Mouse (Mus musculus): ENCODE data around the gene Dapk2. TPM values are rescaled to one million over a fixed set of nuclear protein-coding genes. Genes with fewer than 3 reads are reported as not detected.

Dapk2 gene
- polyA plus RNA-seq, 1 experiment from 2014 or later = 8.1 TPM

GRCm38 (mm10) chr9:66231820-66232479, 73.9 kb downstream of the Dapk2 start:
- H3K4me1 ChIP-seq (replicated peaks) = no peaks in the 10 kb centered on the region
- H3K4me3 ChIP-seq = no peak overlapping the region
- no peak overlapping the region for H3K27ac ChIP-seq (ENCODE audit: poor library complexity, severe bottlenecking)
- no peaks in the 10 kb centered on the region for H3K27me3 ChIP-seq (replicated peaks)
- H3K9me3 ChIP-seq (replicated peaks) = peaks cover 4% of the 10 kb centered on the region; the same call in 1 of the 2 replicates
- no peak overlapping the region for H3K9ac ChIP-seq
- 72% methylated on average over 7 of the region's 7 CpGs for WGBS
- no peak overlapping the region for H3K4me2 ChIP-seq
- H3K36me3 ChIP-seq = 0 out of 2 replicates have a peak, but pooled peaks cover 2% of the 10 kb centered on the region
- ATAC-seq (ENCODE audit: insufficient number of reproducible peaks, low FRiP score) = no peak

DNA sequence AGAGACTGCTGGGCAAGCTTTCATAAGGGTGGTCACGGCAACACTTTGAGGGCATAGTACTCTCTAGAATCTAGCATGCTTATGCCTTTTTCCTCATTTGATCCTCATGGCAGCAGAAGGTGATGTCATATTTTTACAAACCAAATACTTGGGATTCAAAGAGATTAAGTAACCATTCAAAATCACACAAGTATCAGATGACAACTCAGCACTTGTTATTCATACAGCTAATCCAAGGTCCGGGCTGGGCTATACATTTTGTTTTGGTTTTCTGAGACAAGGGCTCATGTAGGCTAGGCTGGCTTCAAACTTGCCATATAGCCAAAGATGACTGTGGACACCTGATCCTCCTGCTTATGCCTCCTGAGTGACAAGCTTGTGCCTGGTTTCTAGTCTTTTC, 78.6 kb downstream of the Dapk2 start:
- no peaks in the 10 kb centered on the region for H3K27me3 ChIP-seq (replicated peaks)
- H3K9ac ChIP-seq = no peak overlapping the region
- 0 out of 2 replicates have a peak, but pooled peaks cover 2% of the 10 kb centered on the region for H3K36me3 ChIP-seq
- no peak overlapping the region for H3K4me3 ChIP-seq
- peaks cover 4% of the 10 kb centered on the region; the same call in 1 of the 2 replicates for H3K9me3 ChIP-seq (replicated peaks)
- no peak overlapping the region for H3K27ac ChIP-seq (ENCODE audit: poor library complexity, severe bottlenecking)
- ATAC-seq (ENCODE audit: insufficient number of reproducible peaks, low FRiP score) = no peak
- 61% methylated on average over 2 of the region's 2 CpGs for WGBS
- peaks cover 26% of the 10 kb centered on the region for H3K4me1 ChIP-seq (replicated peaks)
- H3K4me2 ChIP-seq = no peak overlapping the region

GRCm38 (mm10) chr9:66237742-66238141, 79.7 kb downstream of the Dapk2 start:
- H3K4me3 ChIP-seq = no peak overlapping the region
- H3K27me3 ChIP-seq (replicated peaks) = no peaks in the 10 kb centered on the region
- no peak overlapping the region for H3K9ac ChIP-seq
- no peak overlapping the region for H3K27ac ChIP-seq (ENCODE audit: poor library complexity, severe bottlenecking)
- H3K4me2 ChIP-seq = no peak overlapping the region
- 0 out of 2 replicates have a peak, but pooled peaks cover 2% of the 10 kb centered on the region for H3K36me3 ChIP-seq
- 78% methylated on average over 1 of the region's 1 CpGs for WGBS
- peaks cover 38% of the 10 kb centered on the region for H3K4me1 ChIP-seq (replicated peaks)
- peaks cover 4% of the 10 kb centered on the region; the same call in 1 of the 2 replicates for H3K9me3 ChIP-seq (replicated peaks)
- ATAC-seq (ENCODE audit: insufficient number of reproducible peaks, low FRiP score) = no peak

- Histone ChIP-seq H3K27me3 (replicated peaks) (no peaks in the 10 kb centered on the region), H3K4me3 (no peak overlapping the region), H3K4me2 (no peak overlapping the region), H3K9ac (no peak overlapping the region), H3K9me3 (replicated peaks) (peaks cover 4% of the 10 kb centered on the region; the same call in 1 of the 2 replicates), H3K27ac (ENCODE audit: poor library complexity, severe bottlenecking) (no peak overlapping the region), H3K36me3 (0 out of 2 replicates have a peak, but pooled peaks cover 2% of the 10 kb centered on the region), H3K4me1 (replicated peaks) (peaks cover 43% of the 10 kb centered on the region)
- ATAC-seq (ENCODE audit: insufficient number of reproducible peaks, low FRiP score) = no peak
- 44% methylated on average over 7 of the region's 7 CpGs for WGBS
Measured at GRCm38 (mm10) chr9:66239173-66239572, 81.2 kb downstream of the Dapk2 start.

- Histone ChIP-seq H3K36me3 (0 out of 2 replicates have a peak, but pooled peaks cover 2% of the 10 kb centered on the region), H3K27ac (ENCODE audit: poor library complexity, severe bottlenecking) (no peak overlapping the region), H3K9me3 (replicated peaks) (peaks cover 4% of the 10 kb centered on the region; the same call in 1 of the 2 replicates), H3K4me3 (no peak overlapping the region), H3K4me1 (replicated peaks) (peaks cover 43% of the 10 kb centered on the region), H3K4me2 (no peak overlapping the region), H3K9ac (no peak overlapping the region), H3K27me3 (replicated peaks) (no peaks in the 10 kb centered on the region)
- ATAC-seq (ENCODE audit: insufficient number of reproducible peaks, low FRiP score) = no peak
- 53% methylated on average over 3 of the region's 3 CpGs for WGBS
Measured at GRCm38 (mm10) chr9:66239691-66240090, 81.7 kb downstream of the Dapk2 start.

DNA sequence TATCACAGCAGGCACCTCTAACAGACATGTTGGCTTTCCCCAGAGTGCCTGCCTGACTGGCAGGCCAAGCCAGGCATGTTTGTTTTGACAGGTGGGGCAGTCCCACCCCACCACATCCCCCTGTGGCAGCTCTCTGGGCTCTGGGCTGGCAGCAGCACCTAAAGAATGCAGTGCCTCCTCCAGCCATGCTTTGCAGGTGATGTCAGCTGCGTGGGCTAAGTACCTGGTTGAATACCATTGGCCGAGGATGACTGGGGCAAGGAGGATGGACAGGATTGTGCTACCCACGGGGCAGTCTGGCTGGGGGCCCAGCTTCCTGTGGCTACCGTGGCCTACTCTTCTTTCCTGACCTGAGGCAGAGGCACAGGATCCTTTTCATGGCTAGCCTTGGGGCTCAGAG, 82.5 kb downstream of the Dapk2 start:
- H3K4me2 ChIP-seq = no peak overlapping the region
- H3K36me3 ChIP-seq = no peaks in the 10 kb centered on the region
- no peak for ATAC-seq (ENCODE audit: insufficient number of reproducible peaks, low FRiP score)
- no peak overlapping the region for H3K4me3 ChIP-seq
- H3K4me1 ChIP-seq (replicated peaks) = peaks cover 43% of the 10 kb centered on the region
- no peak overlapping the region for H3K9ac ChIP-seq
- no peaks in the 10 kb centered on the region for H3K27me3 ChIP-seq (replicated peaks)
- 55% methylated on average over 4 of the region's 4 CpGs for WGBS
- H3K9me3 ChIP-seq (replicated peaks) = no peaks in the 10 kb centered on the region
- H3K27ac ChIP-seq (ENCODE audit: poor library complexity, severe bottlenecking) = no peak overlapping the region

DNA sequence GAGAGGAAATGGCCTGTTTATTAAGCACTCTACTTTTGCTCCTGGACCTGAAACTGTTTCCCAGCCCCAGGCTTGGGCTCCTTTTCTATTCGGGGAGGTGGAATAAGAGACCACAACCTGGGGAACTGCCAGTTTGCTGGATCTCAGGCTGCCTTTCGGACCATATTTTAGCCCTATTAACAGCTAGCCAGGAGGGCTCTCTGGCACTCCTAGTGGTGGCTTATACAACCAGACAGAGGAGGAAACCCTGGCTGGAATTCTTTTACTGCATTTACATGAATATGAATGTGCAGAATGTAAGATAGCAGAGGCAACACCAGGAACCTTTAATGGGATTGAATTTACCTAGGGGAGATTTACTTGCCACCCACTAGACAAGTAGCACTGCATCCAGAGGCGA, 83.0 kb downstream of the Dapk2 start:
- H3K4me2 ChIP-seq = no peak overlapping the region
- WGBS = 56% methylated on average over 3 of the region's 3 CpGs
- no peaks in the 10 kb centered on the region for H3K9me3 ChIP-seq (replicated peaks)
- no peak overlapping the region for H3K9ac ChIP-seq
- no peaks in the 10 kb centered on the region for H3K36me3 ChIP-seq
- no peaks in the 10 kb centered on the region for H3K27me3 ChIP-seq (replicated peaks)
- no peak overlapping the region for H3K27ac ChIP-seq (ENCODE audit: poor library complexity, severe bottlenecking)
- H3K4me1 ChIP-seq (replicated peaks) = peaks cover 43% of the 10 kb centered on the region
- no peak overlapping the region for H3K4me3 ChIP-seq
- no peak for ATAC-seq (ENCODE audit: insufficient number of reproducible peaks, low FRiP score)

- no peaks in the 10 kb centered on the region for H3K36me3 ChIP-seq
- H3K27me3 ChIP-seq (replicated peaks) = no peaks in the 10 kb centered on the region
- H3K9me3 ChIP-seq (replicated peaks) = no peaks in the 10 kb centered on the region
- H3K27ac ChIP-seq (ENCODE audit: poor library complexity, severe bottlenecking) = no peak overlapping the region; the same call in 1 of the 2 replicates
- H3K4me3 ChIP-seq = no peak overlapping the region
- WGBS = 34% methylated on average over 4 of the region's 4 CpGs
- peaks cover 43% of the 10 kb centered on the region for H3K4me1 ChIP-seq (replicated peaks)
- no peak overlapping the region for H3K4me2 ChIP-seq
- ATAC-seq (ENCODE audit: insufficient number of reproducible peaks, low FRiP score) = no peak; the same call in 1 of the 2 replicates
- no peak overlapping the region for H3K9ac ChIP-seq
Measured at GRCm38 (mm10) chr9:66241722-66242121, 83.7 kb downstream of the Dapk2 start.

DNA sequence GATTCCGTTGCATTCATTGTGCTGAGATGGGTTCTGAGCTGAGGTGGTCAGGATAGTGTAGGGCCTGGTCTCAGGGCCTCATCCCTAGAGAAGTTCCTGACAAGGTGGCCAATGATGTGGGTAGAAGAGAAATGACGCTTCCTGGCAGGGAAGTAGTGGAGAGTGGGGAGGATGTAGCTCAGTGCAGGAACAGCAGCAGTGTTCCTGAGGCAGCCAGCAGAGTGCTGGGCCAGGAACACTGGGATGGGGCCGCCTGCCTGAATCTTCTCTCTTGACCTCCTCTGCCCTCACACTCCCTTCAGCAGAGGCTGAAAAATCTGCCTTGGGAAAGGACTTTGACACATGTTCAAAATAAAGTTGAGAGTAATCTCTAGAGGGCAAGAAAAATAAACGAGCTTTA, 85.2 kb downstream of the Dapk2 start:
- ATAC-seq (ENCODE audit: insufficient number of reproducible peaks, low FRiP score) = no peak
- 66% methylated on average over 4 of the region's 4 CpGs for WGBS

GRCm38 (mm10) chr9:66244079-66244478, 86.1 kb downstream of the Dapk2 start:
- Histone ChIP-seq H3K27ac (ENCODE audit: poor library complexity, severe bottlenecking) (no peak overlapping the region), H3K9ac (no peak overlapping the region), H3K4me3 (no peak overlapping the region), H3K4me1 (replicated peaks) (peaks cover 40% of the 10 kb centered on the region), H3K4me2 (no peak overlapping the region), H3K9me3 (replicated peaks) (no peaks in the 10 kb centered on the region), H3K36me3 (no peaks in the 10 kb centered on the region), H3K27me3 (replicated peaks) (no peaks in the 10 kb centered on the region)
- no peak for ATAC-seq (ENCODE audit: insufficient number of reproducible peaks, low FRiP score)
- 86% methylated on average over 5 of the region's 5 CpGs for WGBS

More for the DNA sequence above, 85.2 kb downstream of the Dapk2 start:
- no peak overlapping the region for H3K27ac ChIP-seq (ENCODE audit: poor library complexity, severe bottlenecking)
- H3K27me3 ChIP-seq (replicated peaks) = no peaks in the 10 kb centered on the region
- H3K4me3 ChIP-seq = no peak overlapping the region
- no peaks in the 10 kb centered on the region for H3K9me3 ChIP-seq (replicated peaks)
- H3K9ac ChIP-seq = no peak overlapping the region
- H3K4me1 ChIP-seq (replicated peaks) = peaks cover 43% of the 10 kb centered on the region
- H3K4me2 ChIP-seq = no peak overlapping the region
- no peaks in the 10 kb centered on the region for H3K36me3 ChIP-seq

DNA sequence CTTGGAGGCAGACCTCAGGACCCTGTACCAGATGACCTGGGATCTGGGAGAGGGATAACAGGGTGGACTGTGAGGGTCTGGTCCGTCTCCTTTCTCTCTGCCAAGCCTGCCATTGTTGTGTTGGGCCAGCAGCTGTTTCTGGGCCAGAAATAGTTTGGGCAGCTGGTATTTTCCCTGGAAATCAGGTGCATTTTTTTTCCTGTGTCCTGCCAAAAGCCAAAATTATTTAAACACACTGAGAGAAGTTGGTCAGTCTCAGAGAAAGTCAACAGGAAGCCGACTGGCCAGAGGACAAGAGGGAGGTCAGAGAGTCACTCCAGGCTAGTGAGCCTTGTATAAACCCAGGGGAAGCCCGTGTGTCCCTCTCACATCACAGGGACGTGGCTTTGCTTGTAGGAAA, 87.7 kb downstream of the Dapk2 start:
- H3K4me2 ChIP-seq = no peak overlapping the region
- 54% methylated on average over 4 of the region's 4 CpGs for WGBS
- H3K27ac ChIP-seq (ENCODE audit: poor library complexity, severe bottlenecking) = no peak overlapping the region
- H3K9ac ChIP-seq = no peak overlapping the region
- no peaks in the 10 kb centered on the region for H3K9me3 ChIP-seq (replicated peaks)
- H3K36me3 ChIP-seq = no peaks in the 10 kb centered on the region
- ATAC-seq (ENCODE audit: insufficient number of reproducible peaks, low FRiP score) = no peak
- no peak overlapping the region for H3K4me3 ChIP-seq
- peaks cover 25% of the 10 kb centered on the region for H3K4me1 ChIP-seq (replicated peaks)
- H3K27me3 ChIP-seq (replicated peaks) = no peaks in the 10 kb centered on the region

DNA sequence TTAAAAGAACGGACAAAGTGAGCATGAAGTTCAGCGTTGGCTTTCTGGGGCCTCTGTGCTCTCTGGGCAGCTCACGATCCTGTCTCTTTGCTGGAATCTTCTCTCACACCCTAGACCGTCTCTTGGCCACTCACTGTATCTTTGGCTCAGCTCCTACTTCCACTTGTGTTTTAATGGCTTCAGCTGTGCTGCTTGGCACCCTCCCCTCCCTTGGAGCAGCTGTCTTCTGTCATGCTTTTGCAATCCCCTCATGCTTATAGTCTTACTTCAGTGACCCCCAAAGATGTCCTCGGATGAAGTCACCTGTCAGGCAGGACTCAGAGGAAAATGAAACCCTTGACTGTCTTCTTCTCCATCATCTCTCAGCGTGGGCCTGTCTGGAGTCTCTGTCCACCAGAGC, 91.3 kb downstream of the Dapk2 start:
- 77% methylated on average over 6 of the region's 6 CpGs for WGBS
- H3K4me1 ChIP-seq (replicated peaks) = no peaks in the 10 kb centered on the region
- H3K4me3 ChIP-seq = no peak overlapping the region
- H3K27me3 ChIP-seq (replicated peaks) = 0 out of 2 replicates have a peak, but pooled peaks cover 3% of the 10 kb centered on the region
- no peaks in the 10 kb centered on the region for H3K9me3 ChIP-seq (replicated peaks)
- H3K27ac ChIP-seq (ENCODE audit: poor library complexity, severe bottlenecking) = no peak overlapping the region
- H3K4me2 ChIP-seq = no peak overlapping the region
- H3K36me3 ChIP-seq = no peaks in the 10 kb centered on the region
- no peak overlapping the region for H3K9ac ChIP-seq
- ATAC-seq (ENCODE audit: insufficient number of reproducible peaks, low FRiP score) = no peak
